Mouse (Mus musculus) stomach, embryonic 16.5 days (tissue): Measurements from ENCODE around the gene Slc38a9. TPM values are rescaled to one million over a fixed set of nuclear protein-coding genes. Genes with fewer than 3 reads are reported as not detected.

Experiments used
- ATAC-seq: fragments of 200-750 bp; cut with Nextera tagmentation; 2 replicates; pipeline ENCODE4 v1.8.0; 2017; ENCODE audit warnings: moderate number of reproducible peaks, moderate TSS enrichment; ENCODE audit not compliant: insufficient read depth, low FRiP score
- H3K27ac ChIP-seq: fragments of 300-500 bp; sonication (generic); 2 replicates; pipeline ENCODE4 v1.5.1; 2014; ENCODE audit warnings: low read length
- H3K27me3 ChIP-seq: fragments of 300-500 bp; sonication (generic); 2 replicates; pipeline ENCODE4 v1.6.1; 2014; ENCODE audit warnings: low read length, control low read depth, mixed read lengths; ENCODE audit not compliant: control insufficient read depth, insufficient read depth
- H3K36me3 ChIP-seq: fragments of 300-500 bp; sonication (generic); 2 replicates; pipeline ENCODE4 v1.6.1; 2014; ENCODE audit warnings: low read length; ENCODE audit not compliant: control insufficient read depth, insufficient read depth
- H3K4me1 ChIP-seq: fragments of 300-500 bp; sonication (generic); 2 replicates; pipeline ENCODE4 v1.6.1; 2014; ENCODE audit warnings: low read length, control low read depth, mixed read lengths; ENCODE audit not compliant: control insufficient read depth, insufficient read depth
- H3K4me2 ChIP-seq: fragments of 300-500 bp; sonication (generic); 2 replicates; pipeline ENCODE4 v1.6.1; 2014; ENCODE audit warnings: low read depth, low read length, mixed read lengths
- H3K4me3 ChIP-seq: fragments of 300-500 bp; sonication (generic); replicated peaks from 2 replicates; pipeline ENCODE4 v1.5.1; 2014; ENCODE audit warnings: mild to moderate bottlenecking, low read length
- H3K9ac ChIP-seq: fragments of 300-500 bp; sonication (generic); 2 replicates; pipeline ENCODE4 v1.6.1; 2014; ENCODE audit warnings: low read length
- H3K9me3 ChIP-seq: fragments of 300-500 bp; sonication (generic); replicated peaks from 2 replicates; pipeline ENCODE4 v1.6.1; 2016; ENCODE audit warnings: low read length, control low read depth; ENCODE audit not compliant: control insufficient read depth
- WGBS: fragments of 180-500 bp; shearing (Covaris S2); extraction: QIAGEN DNeasy Blood & Tissue Kit; methylation state at CpG from one replicate; pipeline ENCODE4 v1.1.7; 2014; 5-methylcytosine and 5-hydroxymethylcytosine counted together
- polyA plus RNA-seq: library from polyadenylated mRNA; unstranded; fragments of >200 nt; fragmentation: Nextera tagmentation; extraction: Ambion mirVana; gene quantifications from 2 replicates; pipeline ENCODE4 v1.2.1, GENCODE M21; 2015

The Slc38a9 gene
- polyA plus RNA-seq, 1 experiment from 2014 or later = 16.1 TPM

DNA sequence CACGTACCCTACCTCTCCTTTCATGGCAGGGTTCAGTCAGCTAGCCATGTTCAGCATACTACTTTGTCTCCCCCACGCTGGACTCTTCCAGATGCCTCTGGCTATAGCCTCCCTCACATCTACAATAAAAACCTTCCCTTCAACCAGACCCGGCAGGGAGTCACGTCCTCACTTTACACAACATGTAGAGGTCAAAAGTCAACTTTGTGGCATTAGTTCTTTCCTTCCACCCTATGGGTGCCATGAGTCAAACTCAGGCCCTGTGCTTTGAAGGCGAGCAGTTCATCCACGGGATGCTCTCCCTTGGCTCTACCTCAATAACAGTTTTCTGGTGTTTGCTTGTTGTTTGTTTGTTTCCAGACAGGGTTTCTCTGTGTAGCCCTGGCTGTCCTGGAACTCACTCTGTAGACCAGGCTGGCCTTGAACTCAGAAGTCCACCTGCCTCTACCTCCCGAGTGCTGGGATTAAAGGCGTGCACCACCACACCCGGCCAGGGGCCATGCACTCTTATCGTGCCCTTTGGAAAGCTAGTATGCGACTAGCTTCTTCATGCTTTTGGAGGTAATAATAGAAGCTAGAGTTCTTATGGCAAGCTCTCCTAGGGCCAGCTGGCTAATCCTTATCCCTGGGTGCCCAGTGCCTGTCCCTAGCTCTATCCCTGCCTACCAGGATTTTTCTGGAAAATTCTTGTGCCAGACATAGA, 88.4 kb downstream of the Slc38a9 start:
- Histone ChIP-seq H3K4me1 (peaks cover 33% of the 10 kb centered on the region), H3K27ac (no peak overlapping the region), H3K27me3 (no peaks in the 10 kb centered on the region), H3K4me3 (no peak overlapping the region), H3K9me3 (no peaks in the 10 kb centered on the region), H3K36me3 (no peaks in the 10 kb centered on the region), H3K9ac (no peak overlapping the region), H3K4me2 (no peak overlapping the region)
- 84% methylated on average over 11 of the region's 11 CpGs for WGBS
- no peak for ATAC-seq

DNA sequence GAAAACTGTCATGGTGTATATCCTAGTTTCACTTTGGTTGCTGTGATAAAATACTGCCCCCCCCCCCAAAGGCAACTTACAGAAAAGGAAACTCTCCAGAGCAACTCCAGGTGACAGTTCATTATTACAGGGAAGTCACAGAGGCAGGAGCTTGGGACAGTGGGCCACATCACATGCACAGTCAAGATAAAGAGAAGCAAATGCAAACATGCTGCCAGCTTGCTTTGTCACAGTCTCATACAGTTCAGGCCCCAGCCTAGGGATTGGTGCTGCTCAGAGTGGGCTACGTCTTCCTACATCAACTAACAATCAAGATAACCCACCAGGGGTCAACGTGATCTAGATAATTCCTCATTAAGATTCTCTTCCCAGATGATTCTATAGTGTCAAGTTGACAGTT, 89.3 kb downstream of the Slc38a9 start:
- H3K9ac ChIP-seq = no peak overlapping the region
- ATAC-seq = no peak
- 95% methylated on average over 2 of the region's 2 CpGs for WGBS

GRCm38 (mm10) chr13:112751454-112752308, 91.1 kb downstream of the Slc38a9 start:
- no peaks in the 10 kb centered on the region for H3K27me3 ChIP-seq
- H3K4me3 ChIP-seq = peak overlapping the region; percentile 15; the same call in 1 of the 2 replicates
- peaks cover 41% of the 10 kb centered on the region for H3K4me1 ChIP-seq
- H3K9me3 ChIP-seq = no peaks in the 10 kb centered on the region
- peak overlapping the region; percentile 92 for H3K27ac ChIP-seq
- peak overlapping the region; percentile 52 for H3K4me2 ChIP-seq
- WGBS = 17% methylated on average over 18 of the region's 18 CpGs
- no peaks in the 10 kb centered on the region for H3K36me3 ChIP-seq
- peak; percentile 61 for ATAC-seq
- H3K9ac ChIP-seq = peak overlapping the region; percentile 44

More for the DNA sequence above, 89.3 kb downstream of the Slc38a9 start:
- peaks cover 36% of the 10 kb centered on the region for H3K4me1 ChIP-seq
- H3K4me2 ChIP-seq = no peak overlapping the region
- no peaks in the 10 kb centered on the region for H3K27me3 ChIP-seq
- H3K4me3 ChIP-seq = no peak overlapping the region
- H3K36me3 ChIP-seq = no peaks in the 10 kb centered on the region
- H3K27ac ChIP-seq = no peak overlapping the region
- H3K9me3 ChIP-seq = no peaks in the 10 kb centered on the region

GRCm38 (mm10) chr13:112752309-112752975, 91.9 kb downstream of the Slc38a9 start:
- H3K27me3 ChIP-seq = no peaks in the 10 kb centered on the region
- no peak for ATAC-seq
- H3K9me3 ChIP-seq = no peaks in the 10 kb centered on the region
- H3K9ac ChIP-seq = no peak overlapping the region; the same call in 1 of the 2 replicates
- 53% methylated on average over 11 of the region's 11 CpGs for WGBS
- H3K4me3 ChIP-seq = no peak overlapping the region
- H3K36me3 ChIP-seq = no peaks in the 10 kb centered on the region
- peaks cover 41% of the 10 kb centered on the region for H3K4me1 ChIP-seq
- peak overlapping the region; percentile 92 for H3K27ac ChIP-seq
- H3K4me2 ChIP-seq = 0 out of 2 replicates have a peak overlapping the region, but pooled peaks have one; percentile 52

GRCm38 (mm10) chr13:112753522-112753921, 93.0 kb downstream of the Slc38a9 start:
- H3K27me3 ChIP-seq = no peaks in the 10 kb centered on the region
- H3K27ac ChIP-seq = peak overlapping the region; percentile 47
- no peak overlapping the region for H3K4me3 ChIP-seq
- H3K9ac ChIP-seq = no peak overlapping the region; the same call in 1 of the 2 replicates
- no peaks in the 10 kb centered on the region for H3K36me3 ChIP-seq
- 76% methylated on average over 9 of the region's 9 CpGs for WGBS
- no peaks in the 10 kb centered on the region for H3K9me3 ChIP-seq
- H3K4me1 ChIP-seq = peaks cover 49% of the 10 kb centered on the region
- no peak for ATAC-seq
- no peak overlapping the region for H3K4me2 ChIP-seq

DNA sequence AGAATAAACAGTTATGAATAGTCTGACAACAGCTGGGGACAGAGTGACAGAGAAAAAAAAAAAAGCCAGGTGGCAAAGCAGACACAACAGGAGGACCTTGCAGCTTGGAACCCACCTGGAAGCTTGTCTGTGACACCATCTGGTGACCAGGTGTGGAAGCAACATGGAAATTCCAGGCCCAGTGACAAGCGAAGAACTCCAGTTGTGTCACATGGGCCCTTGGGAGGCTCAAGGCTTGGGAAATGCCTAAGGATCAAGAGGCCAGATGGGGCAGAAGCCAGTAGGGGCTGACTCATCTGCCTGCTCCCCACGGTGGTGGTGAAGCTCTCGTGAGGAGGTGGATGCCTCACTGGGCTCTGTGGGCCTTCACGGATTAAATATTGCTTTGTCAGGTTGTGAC, 94.3 kb downstream of the Slc38a9 start:
- H3K4me3 ChIP-seq = no peak overlapping the region
- WGBS = 43% methylated on average over 4 of the region's 4 CpGs

DNA sequence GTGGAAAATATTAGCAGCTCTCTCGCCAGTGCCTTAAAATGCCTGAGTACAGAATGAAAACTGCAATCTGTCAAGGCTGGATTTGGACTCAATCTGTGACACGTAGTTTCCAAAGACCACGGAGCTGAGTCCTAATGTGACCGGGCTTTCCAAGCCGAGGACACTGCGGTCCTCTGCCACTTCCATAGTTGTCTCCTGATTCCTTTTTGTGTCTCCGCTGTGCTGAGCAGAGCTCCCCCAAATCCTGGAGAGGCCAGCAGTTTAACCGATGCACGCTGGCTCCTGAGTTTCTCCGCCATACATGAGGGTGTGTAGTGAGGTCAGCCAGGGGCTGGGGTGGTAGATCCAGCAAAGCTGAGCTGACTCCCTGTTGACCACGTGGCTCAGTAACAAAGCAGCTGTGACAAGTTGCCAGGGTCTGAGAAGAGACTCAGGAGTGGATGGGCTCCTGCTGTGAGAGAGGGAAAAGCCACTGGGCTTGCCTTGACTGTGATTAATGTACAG, 95.0 kb downstream of the Slc38a9 start:
- Histone ChIP-seq H3K9ac (peak overlapping the region; percentile 24; the same call in 1 of the 2 replicates), H3K4me2 (peak overlapping the region; percentile 20; the same call in 1 of the 2 replicates), H3K4me1 (peaks cover 58% of the 10 kb centered on the region), H3K4me3 (no peak overlapping the region), H3K27ac (peak overlapping the region; percentile 88), H3K27me3 (no peaks in the 10 kb centered on the region), H3K9me3 (no peaks in the 10 kb centered on the region), H3K36me3 (no peaks in the 10 kb centered on the region)
- WGBS = 38% methylated on average over 11 of the region's 11 CpGs
- ATAC-seq = peak; percentile 74

More for the DNA sequence above, 94.3 kb downstream of the Slc38a9 start:
- H3K9ac ChIP-seq = no peak overlapping the region
- H3K36me3 ChIP-seq = no peaks in the 10 kb centered on the region
- no peak overlapping the region for H3K4me2 ChIP-seq
- H3K27ac ChIP-seq = peak overlapping the region; percentile 88
- peaks cover 56% of the 10 kb centered on the region for H3K4me1 ChIP-seq
- no peaks in the 10 kb centered on the region for H3K27me3 ChIP-seq
- H3K9me3 ChIP-seq = no peaks in the 10 kb centered on the region
- no peak for ATAC-seq

DNA sequence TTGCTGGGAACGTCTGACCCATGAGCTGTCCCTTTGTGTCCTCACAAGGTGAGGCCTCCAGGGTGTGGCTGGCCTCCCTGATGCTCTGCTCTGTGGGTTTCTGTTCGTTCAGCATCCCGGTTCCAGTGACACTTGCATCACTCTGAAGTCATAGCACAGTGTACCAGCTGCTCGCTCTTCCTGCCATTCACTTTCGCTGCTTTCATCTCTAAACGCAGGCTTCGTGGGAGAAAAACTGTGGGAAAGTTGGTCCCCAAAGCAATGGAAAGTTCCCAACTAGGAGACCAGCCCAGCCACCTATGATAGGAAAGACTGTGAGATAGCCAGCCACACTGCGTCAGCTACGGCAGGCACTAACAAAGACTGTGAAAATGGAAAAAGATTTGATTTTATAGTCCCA, 96.8 kb downstream of the Slc38a9 start:
- Histone ChIP-seq H3K9ac (no peak overlapping the region), H3K4me2 (no peak overlapping the region), H3K27ac (no peak overlapping the region), H3K4me1 (peaks cover 53% of the 10 kb centered on the region), H3K36me3 (no peaks in the 10 kb centered on the region), H3K27me3 (no peaks in the 10 kb centered on the region), H3K9me3 (no peaks in the 10 kb centered on the region), H3K4me3 (no peak overlapping the region)
- ATAC-seq = no peak
- 79% methylated on average over 9 of the region's 9 CpGs for WGBS
